Mouse (Mus musculus) WW6 (cell line): Measurements from ENCODE around the gene Pcdh7.

Experiments
- DNase-seq: peaks from one replicate; pipeline ENCODE4 v3.0.0-alpha.2; 2013; ENCODE audit warnings: low read depth, low spot score

Pcdh7 gene

DNA sequence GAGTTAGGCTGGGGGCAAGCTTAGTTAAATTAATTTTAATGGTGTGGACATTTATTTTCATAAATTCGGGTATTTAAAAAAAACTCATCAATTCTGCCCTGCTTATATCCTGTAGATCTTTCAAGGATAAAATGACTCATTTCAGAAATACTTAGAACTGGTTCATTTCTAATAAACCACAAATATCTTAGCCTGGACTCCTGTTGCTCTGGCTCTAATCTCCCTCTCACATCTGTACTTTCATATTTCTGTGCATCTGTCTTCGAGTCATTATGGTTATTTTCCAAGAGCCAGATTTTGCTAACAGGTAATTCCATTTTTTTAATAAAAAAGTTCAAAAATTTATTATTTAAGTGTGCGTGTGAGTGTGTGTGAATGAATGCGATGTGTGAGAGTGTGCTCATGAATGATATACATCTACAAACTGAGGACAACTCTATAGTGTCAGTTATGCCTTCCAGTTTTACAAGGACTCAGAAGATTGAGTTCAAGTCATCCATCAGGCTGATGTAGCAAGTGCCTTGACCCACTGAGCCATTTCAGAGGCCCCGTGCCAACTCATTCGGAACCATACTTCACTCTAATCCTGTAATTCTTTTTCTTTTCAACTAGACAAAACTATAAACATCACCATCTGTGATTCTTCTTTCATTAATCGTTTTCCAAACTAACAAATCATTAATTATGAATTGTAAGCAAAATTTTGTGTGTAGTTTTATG is 80.3 kb downstream of the Pcdh7 start:
- no peak for DNase-seq

DNA sequence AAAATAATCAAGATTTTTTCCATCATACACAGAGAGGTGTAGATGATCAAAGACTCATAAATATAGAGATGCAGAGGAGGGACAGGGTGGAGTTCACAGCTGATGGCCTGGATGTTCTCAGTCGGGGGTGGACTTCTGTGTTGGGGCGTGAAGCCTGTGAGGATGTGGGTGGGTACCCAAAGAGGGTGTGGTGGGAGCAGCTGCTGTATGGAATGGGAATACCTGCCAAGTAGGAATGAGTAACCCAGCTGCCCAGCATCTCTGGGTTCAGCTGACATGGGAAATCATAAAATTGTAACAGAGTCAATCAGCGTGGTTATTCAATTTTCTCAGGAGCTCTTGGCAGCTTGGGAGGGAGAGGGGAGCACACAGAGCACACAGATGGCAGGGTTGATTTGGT is 85.3 kb downstream of the Pcdh7 start:
- DNase-seq, result no peak

DNA sequence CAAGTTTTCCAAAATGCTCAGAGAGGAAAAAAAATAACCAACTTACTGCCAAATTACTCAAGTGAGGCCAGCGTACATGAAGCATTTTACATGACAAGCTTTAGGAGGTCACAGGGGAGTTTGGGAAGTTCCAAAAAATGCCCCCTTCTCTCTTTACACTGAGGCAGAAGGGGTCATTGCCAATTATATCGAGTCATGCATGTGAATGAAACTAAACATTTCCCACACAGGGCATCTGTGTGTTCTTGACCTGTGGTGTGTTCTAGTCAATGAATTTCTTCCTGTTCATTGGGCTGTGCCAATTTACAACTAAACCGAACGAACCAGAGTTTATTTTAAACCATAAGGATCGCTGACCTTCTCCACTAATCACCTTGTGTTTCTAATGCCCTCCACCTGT is 86.1 kb downstream of the Pcdh7 start:
- DNase-seq, result no peak

DNA sequence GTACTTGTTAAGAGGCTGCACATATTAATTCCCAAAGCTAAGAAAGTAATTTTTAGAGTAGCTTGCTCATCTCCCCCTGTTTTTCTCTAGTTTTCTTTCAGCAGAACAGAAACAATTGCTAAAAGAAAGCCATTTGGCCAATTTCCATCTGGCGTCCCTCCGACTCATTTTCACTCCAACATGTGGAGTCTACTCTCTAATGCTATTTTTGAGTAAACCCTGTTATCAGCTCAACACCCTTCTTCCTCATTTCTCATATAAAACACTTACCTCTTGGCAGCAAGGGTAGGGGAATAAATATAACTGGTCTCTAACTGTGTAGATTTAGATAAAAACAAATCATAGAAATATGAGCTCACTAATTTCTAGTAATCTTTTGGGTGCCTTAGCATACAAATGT is 89.6 kb downstream of the Pcdh7 start:
- no peak for DNase-seq

DNA sequence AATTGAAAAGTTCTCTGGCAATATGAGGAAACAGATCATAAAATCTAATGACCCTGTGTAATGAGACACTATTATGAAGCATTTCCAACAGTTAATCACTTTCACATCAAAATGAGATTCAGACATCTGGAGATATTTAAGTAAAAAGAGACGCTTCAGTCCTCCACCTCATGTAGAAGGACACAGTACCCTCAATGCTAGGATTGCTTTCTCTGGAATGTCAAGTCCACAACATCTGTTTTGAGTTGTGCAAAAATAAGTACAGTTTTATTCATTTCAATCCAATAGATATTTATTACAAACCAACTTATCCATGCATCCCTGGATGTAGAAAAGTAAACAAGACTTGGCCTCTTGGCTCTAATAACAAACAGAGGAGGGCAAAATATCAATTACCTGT is 92.9 kb downstream of the Pcdh7 start:
- DNase-seq, result no peak

DNA sequence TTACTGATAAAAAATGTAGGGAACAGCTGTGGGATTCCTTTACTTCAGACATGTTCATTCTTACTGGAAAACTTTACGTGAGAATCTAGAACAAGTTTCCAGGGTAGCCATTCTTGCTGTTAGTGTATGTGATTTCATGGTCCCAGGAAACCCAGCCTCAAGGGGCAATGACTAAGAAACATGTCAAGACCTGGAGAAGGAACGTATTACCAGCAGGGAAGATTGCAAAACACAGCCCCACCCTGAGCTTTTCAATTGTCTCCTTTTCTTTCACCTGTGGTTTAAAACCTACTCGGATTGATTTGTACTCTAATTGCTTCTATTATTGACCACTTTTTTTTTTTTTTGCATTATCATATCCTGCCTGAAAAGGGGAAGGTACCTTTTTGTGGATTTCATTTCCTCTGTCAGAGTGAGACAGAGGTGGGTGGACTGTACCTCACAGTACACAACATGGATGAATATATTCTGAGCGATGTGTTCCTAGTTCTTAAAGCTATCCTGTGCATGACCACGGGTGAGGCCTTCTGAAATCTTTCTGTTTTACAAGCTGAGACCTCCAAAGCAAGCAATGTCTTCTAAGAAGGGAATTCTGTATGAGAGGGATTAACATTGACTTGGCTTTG is 98.3 kb downstream of the Pcdh7 start:
- no peak for DNase-seq

DNA sequence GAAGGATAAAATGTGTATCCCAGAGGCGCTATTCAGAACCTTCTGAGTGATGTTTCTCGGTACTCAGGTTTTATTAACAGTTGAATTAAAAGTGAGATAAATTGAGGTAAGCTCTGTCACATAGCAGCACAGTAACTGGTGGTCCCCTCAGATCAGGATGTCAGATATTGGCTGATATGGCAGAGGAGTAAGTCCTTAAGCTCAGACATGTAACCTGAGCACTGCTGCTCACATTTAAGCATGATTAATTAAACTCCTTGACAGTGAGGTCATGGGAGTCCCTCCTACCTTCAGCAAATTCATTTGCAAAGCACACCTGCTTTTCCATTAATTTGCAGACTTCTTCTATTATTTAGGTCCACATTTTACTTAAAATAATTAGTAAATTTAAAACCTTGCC is 102.0 kb downstream of the Pcdh7 start:
- DNase-seq, result no peak

DNA sequence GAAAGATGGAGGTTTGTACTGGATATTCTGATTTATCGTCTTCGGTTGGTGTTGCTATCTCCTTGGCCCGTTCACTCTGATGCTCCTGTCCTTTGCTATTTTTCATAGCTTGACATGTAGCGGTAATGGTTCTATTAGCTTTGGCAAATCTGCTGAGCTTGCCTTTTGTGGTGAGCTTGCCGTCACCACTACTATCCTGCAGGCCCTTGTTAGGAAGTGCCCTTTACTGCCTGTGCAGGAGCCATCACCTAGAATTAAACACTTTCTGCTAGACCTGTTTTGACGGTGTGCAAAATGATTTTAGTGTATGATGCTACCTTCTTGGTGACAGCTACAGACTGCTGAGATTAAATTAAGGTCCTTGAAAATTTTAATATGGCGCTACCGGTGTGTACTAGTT is 103.3 kb downstream of the Pcdh7 start:
- no peak for DNase-seq

DNA sequence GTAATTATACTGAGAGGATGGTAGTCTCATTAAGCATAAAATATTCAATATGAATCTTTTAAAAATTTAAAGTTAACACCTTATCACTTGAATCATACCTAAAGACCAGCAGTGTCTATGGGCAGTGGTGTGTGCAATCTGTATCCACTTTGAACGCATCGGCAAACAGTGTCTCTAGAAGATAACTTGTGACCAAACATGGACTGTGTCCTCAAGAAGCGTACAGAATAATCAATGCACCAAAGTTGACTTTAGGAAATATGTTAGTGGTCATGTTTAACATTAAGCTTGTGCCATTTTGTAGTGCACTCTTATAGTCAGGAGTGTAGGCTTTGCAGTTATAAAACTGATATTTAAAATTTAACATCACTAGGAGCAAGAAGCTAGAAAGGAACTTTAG is 110.7 kb downstream of the Pcdh7 start:
- DNase-seq, result no peak

DNA sequence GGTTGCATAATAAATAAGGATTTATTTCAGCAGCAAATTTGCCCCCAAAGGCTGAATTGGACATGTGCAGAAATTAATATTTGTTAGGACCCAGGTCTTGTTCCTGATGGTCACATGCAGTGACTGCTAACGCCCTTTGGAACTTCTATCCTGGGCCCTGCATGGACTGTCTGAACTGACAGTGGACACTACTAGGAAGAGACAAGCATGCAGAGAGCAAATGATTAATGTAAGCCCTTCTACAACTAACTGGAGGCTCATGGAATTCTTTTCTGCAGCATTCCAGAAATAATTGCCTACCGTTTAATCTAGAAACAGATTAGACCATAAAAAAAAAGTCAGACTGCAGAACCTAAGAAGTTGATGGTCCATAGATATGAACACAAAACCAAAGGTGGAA is 119.4 kb downstream of the Pcdh7 start:
- DNase-seq, result no peak

DNA sequence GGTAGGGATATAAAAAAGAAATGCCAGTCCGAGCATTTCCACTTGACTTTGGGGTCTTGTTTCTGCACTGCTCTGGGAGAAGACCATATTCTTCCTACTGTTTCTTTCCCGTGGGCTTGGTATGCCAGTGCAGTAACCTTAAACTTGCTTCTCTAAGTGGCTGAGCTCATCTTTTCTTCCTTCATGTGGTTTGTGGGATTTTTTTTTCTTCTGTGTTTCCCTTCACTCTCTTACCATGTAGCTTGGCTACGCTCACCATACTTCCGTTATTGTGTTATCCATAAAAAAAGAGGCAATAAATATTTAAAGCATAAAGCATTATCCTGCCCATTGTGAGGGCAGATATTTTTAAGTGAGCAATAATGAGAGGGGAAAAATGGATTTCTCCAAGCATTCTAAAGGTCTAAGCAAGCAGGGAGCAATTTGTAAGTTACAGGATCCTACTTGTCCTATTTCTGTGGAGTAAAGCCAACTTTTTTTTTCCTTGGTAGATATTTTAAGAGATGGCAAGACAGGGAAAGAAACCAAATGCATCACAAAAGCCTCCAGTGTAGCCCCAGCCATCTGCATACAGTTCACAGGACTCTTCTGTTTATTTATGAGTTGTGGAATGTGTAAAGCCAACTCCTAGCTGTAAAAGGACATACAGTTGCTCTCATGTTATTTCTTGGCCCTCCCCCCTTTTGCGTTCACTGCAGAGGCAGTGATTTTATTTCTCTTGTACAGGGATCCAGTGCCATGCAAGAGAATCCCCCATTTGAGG is 123.8 kb downstream of the Pcdh7 start:
- DNase-seq, result no peak

DNA sequence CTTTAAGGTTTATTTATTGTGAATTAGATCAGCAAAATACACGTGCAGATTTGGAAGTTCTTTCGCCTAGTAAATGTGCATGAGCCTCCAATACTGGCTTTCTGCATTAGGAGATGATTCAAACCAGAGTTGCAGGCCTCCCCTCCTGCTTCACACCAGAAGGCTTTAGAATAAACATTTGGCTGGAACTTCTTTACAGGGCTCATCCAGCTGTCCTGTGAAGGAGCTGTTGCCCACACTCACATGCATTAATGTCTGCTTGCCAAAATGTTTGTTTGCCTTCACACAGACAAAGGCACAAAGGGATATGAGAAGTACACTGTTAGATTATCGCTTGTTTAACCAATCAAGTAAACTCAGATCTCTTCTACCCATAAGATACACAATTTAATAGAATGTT is 129.7 kb downstream of the Pcdh7 start:
- no peak for DNase-seq

DNA sequence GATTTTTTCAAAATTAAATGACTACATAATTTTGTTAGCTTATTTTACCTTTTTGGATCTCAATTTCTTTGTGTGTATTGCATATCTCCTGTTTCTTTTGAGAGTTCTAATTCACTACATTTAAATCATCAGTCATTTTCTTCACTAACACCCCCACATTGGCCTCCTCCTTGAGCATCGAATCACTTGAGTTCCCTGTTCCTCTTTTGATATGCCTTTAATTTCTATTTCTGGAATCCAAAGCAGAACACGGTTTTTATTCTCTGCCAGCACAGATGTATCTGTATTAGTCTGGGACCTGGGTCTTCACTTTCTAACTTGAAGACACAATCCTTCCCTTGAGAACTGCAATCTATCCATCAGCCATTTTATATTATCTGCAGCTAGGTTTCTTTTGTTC is 132.3 kb downstream of the Pcdh7 start:
- no peak for DNase-seq

DNA sequence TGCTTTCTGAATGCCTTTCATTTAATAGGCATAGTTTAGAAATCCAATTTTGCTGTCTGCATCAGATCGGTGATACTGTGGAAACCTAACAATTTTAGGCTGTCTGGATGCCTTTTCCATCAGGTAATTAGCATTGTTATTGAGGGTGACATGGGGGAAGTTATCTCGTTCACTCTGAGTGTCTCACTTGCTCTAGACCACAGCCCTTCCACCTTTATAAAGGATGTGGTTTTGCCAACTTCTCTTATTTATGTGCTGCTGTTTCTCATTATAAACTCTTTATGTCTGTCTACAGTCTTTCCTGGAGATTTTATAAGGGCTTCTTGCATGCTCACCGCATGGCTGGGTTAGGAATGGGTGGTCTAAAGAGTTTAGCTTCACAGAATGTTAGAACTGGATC is 139.5 kb downstream of the Pcdh7 start:
- DNase-seq, result no peak

DNA sequence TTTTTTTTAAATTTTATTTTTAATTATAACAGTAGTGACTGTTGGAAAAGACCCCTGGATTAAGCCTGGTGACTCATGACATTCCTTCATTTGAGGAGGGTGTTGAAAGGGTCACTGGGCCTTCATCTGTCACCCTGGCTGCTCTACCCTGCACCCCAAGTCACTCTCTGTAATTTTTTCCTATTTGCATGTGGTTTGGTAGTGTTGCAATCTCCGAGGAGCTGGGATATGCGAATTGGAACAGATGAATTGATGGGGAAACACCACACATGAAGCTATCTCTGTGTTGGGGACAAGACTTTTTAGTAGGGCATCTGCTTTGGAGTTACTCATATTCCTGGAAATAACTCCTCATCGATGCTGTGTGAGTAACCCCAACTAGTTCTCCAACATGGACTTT is 146.5 kb downstream of the Pcdh7 start:
- no peak for DNase-seq

DNA sequence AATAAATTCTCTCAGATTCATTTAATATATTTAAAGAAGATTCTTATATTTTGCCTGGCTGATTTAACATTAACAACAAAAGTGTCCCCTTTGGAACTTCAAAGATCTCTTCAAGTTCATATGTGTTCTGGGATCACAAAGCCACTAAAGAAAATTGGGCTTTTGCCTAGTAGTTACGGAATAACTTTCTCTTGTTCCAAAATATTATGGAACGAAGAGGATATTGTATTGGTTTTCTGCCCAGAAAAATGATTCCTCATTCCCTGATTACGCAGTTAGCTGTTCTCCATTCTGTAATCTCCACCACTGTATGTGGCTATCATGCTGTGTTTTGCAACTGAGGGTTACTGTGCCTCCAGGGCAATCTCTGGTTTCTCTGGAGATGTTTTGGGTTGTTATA is 147.5 kb downstream of the Pcdh7 start:
- DNase-seq, result no peak

DNA sequence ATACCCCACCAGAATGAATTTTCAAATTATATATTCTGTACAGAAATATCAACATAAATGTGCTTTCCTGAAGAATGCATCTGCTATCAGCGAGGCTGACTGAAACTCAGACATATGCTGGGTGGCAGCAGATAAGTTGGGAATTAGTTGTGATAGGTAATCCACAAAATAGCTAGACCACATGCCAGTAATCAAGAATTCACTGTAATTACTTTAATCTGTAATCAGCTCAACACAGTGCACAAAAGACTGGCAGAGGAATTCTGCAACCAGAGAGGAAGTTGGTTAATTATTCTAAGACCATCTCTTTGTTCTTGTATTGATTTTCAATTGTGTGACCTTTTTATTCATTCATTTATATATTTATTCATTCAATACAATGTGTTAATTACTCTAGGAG is 148.3 kb downstream of the Pcdh7 start:
- no peak for DNase-seq

DNA sequence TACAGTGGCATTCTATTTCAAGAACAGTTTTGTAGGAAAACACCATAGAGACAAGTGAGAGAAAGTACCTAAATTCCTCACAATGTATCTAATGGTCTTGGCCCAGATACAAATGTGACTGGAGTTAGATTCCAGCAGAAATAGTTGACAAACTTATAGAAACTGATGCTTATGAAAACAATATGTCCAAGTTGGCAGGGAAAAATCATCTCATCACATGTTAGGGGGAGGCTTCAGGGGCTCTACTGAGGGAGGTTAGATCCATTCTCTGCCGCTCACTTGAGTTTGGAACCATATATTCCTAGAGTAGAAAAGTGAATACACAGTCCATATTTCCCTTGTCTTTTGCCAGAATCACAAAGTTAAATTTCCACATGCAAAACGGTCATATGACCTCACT is 150.1 kb downstream of the Pcdh7 start:
- no peak for DNase-seq

DNA sequence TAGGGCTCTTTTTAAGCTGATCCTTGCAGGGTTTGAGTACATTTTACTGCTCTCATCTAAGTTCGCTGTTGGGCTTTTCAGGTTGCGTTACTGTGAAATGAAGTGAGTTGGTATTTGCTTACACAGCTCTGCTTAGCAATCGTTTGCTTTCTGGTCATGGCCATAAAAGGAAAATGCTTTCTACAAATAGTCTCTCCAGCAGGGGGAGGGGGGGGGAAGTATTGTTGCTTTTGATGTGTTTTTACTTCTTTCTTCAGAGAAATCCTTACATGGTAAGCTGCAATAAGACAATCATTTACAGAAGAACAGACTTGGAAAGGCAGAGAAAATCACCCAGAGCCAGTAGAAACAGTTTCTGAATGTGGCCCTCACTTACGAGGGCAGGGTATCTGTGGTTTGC is 150.9 kb downstream of the Pcdh7 start:
- DNase-seq, result no peak

DNA sequence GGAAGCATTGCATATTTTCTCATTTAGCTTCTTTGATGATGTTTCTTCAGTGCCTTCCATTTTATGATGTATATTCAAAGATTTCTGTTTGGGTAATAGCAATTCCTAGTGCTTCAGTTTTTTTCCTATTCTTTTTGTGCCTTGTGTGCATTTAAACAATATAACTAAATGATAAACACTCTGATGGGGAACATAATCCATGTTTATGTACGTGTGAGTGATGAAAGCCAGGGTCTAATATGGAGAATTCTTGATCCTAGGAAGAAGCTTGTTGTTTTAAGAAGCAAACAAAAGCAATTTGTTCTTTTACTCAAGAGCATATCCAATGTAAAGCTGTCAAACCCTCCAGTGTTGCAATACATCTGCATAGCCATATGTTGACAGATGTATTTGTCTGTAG is 153.0 kb downstream of the Pcdh7 start:
- no peak for DNase-seq

DNA sequence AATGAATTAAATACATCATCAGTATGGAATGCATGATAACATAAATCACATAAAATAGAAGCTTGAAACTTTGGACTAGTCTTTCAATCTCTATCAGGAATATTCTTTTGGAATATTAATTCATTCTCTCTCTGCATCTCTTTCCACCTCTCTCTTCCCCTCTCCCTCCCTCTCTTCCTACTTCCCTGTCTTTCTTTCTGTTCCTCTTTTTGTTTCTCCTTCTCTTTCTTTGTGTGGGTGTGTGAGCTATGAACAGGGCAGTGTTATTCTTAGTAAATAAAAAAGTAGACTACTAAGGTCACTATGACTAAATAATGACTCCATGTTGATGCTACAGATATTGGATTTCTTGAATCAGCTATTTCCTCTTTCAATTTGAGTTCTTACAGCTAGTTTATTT is 167.2 kb downstream of the Pcdh7 start:
- DNase-seq, result no peak

DNA sequence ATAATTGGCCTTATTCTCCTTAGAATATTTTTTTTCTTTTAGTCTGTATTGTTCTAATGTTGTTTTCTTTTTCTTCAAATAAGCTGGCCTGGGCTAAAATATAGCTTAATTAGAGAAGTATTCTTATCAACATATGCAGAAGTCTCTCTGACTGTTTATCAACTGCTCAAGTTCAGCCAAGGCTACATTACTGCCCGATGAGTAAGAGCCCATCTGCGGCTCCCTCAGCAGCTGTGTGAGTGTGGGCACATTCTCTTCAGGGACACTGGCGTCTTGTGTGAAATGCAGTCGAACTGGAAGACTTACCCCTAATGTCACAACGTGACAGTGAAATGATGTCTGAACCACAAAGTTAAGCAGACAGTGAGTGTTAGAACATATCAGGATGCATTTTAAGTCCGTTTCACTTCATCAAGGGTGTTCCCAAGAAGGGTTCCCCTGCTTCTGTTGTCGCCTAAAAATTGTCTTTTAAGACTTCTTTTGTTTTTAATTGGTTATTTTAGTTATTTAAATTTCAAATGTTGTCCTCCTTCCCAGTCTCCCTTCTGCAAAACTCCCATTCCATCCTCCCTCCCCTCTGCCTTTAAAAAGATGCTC is 181.3 kb downstream of the Pcdh7 start:
- no peak for DNase-seq

DNA sequence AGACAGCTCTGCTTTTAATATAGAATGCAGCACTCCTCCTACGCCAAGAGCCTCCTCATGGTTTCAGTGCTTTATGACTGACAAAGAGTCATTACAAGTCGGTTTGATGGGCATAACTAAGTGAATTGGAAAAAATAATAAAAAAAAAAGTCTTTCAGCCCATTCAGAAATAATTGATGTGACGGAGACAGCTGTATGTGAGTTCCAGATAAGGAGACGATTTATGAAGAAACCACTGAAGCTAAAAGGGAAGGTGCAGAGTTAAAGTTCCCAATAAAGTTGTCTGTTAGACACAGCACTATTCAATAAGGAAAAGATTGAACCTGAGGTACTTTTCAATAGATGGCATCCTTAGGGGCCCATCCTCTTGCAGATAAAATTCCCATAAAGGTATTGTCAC is 189.5 kb downstream of the Pcdh7 start:
- no peak for DNase-seq
